Mouse (Mus musculus) heart, embryonic 16.5 days (tissue): ENCODE data around the gene Tnni3k. TPM values are rescaled to one million over a fixed set of nuclear protein-coding genes. Genes with fewer than 3 reads are reported as not detected.
A peak's percentile ranks its signal among the peaks of the same experiment; 100 is the strongest.

Experiments
- ATAC-seq: fragments of 200-750 bp; cut with Nextera tagmentation; replicated peaks from 2 replicates; pipeline ENCODE4 v1.8.0; 2017; ENCODE audit warnings: moderate number of reproducible peaks; ENCODE audit not compliant: insufficient read depth, low FRiP score; ENCODE audit errors: extremely low read depth
- H3K27ac ChIP-seq: fragments of 300-500 bp; sonication (generic); 2 replicates; pipeline ENCODE4 v1.5.1; 2014; ENCODE audit warnings: mild to moderate bottlenecking, low read length, control low read depth, moderate library complexity
- H3K27me3 ChIP-seq: fragments of 300-500 bp; sonication (generic); 2 replicates; pipeline ENCODE4 v1.6.1; 2014; ENCODE audit warnings: low read length, mixed read lengths; ENCODE audit not compliant: control insufficient read depth, insufficient read depth
- H3K36me3 ChIP-seq: fragments of 300-500 bp; sonication (generic); 2 replicates; pipeline ENCODE4 v1.6.1; 2014; ENCODE audit not compliant: control insufficient read depth, insufficient read depth
- H3K4me1 ChIP-seq: fragments of 300-500 bp; sonication (generic); 2 replicates; pipeline ENCODE4 v1.6.1; 2014; ENCODE audit warnings: low read length, mixed read lengths; ENCODE audit not compliant: control insufficient read depth, insufficient read depth
- H3K4me2 ChIP-seq: fragments of 300-500 bp; sonication (generic); 2 replicates; pipeline ENCODE4 v1.6.1; 2014; ENCODE audit warnings: low read depth, mild to moderate bottlenecking, control low read depth, low read length
- H3K4me3 ChIP-seq: fragments of 300-500 bp; sonication (generic); 2 replicates; pipeline ENCODE4 v1.5.1; 2014; ENCODE audit warnings: mild to moderate bottlenecking, control low read depth, low read length
- H3K9ac ChIP-seq: fragments of 300-500 bp; sonication (generic); 2 replicates; pipeline ENCODE4 v1.6.1; 2014; ENCODE audit warnings: low read length, control low read depth
- H3K9me3 ChIP-seq: fragments of 300-500 bp; sonication (generic); replicated peaks from 2 replicates; pipeline ENCODE4 v1.6.1; 2016; ENCODE audit warnings: low read length; ENCODE audit not compliant: control insufficient read depth
- whole genome bisulfite sequencing: fragments of 180-500 bp; shearing (Covaris S2); extraction: QIAGEN DNeasy Blood & Tissue Kit; methylation state at CpG from one replicate; pipeline ENCODE4 v1.1.7; 2014; 5-methylcytosine and 5-hydroxymethylcytosine counted together
- polyA plus RNA-seq: library from polyadenylated mRNA; unstranded; fragments of >200 nt; fragmentation: Nextera tagmentation; extraction: Ambion mirVana; gene quantifications from 2 replicates; pipeline ENCODE4 v1.2.1, GENCODE M21; 2015

Gene Tnni3k
- polyA plus RNA-seq, 1 experiment from 2014 or later: 72.5 TPM

GRCm38 (mm10) chr3:154879515-154879914 lies 175.7 kb downstream of the Tnni3k start:
- Histone ChIP-seq H3K27me3 (no peaks in the 10 kb centered on the region), H3K9ac (no peak overlapping the region), H3K9me3 (no peaks in the 10 kb centered on the region), H3K27ac (peak overlapping the region; percentile 58), H3K36me3 (no peaks in the 10 kb centered on the region), H3K4me1 (peaks cover 27% of the 10 kb centered on the region), H3K4me2 (no peak overlapping the region), H3K4me3 (no peak overlapping the region)
- no peak; the same call in 1 of the 2 replicates for ATAC-seq
- 27% methylated on average over 2 of the region's 2 CpGs for WGBS

- no peaks in the 10 kb centered on the region for H3K9me3 ChIP-seq
- peak overlapping the region; percentile 58 for H3K27ac ChIP-seq
- no peak overlapping the region for H3K4me3 ChIP-seq
- H3K27me3 ChIP-seq: no peaks in the 10 kb centered on the region
- H3K4me2 ChIP-seq: no peak overlapping the region
- no peaks in the 10 kb centered on the region for H3K36me3 ChIP-seq
- no peak overlapping the region for H3K9ac ChIP-seq
- WGBS: 66% methylated on average over 1 of the region's 1 CpGs
- H3K4me1 ChIP-seq: peaks cover 27% of the 10 kb centered on the region
- no peak for ATAC-seq
Observed at GRCm38 (mm10) chr3:154879080-154879479, 176.1 kb downstream of the Tnni3k start.

- no peak for ATAC-seq
- no peaks in the 10 kb centered on the region for H3K4me1 ChIP-seq
- H3K9me3 ChIP-seq: no peaks in the 10 kb centered on the region
- no peak overlapping the region for H3K4me2 ChIP-seq
- WGBS: 83% methylated on average over 4 of the region's 4 CpGs
- H3K4me3 ChIP-seq: no peak overlapping the region
- no peaks in the 10 kb centered on the region for H3K27me3 ChIP-seq
- H3K36me3 ChIP-seq: no peaks in the 10 kb centered on the region; the same call in 1 of the 2 replicates
- no peak overlapping the region for H3K9ac ChIP-seq
- no peak overlapping the region for H3K27ac ChIP-seq
Observed at GRCm38 (mm10) chr3:154868807-154869206, 186.4 kb downstream of the Tnni3k start.

GRCm38 (mm10) chr3:154861921-154862320 lies 193.3 kb downstream of the Tnni3k start:
- Histone ChIP-seq H3K9ac (no peak overlapping the region), H3K4me2 (no peak overlapping the region), H3K27me3 (no peaks in the 10 kb centered on the region), H3K36me3 (no peaks in the 10 kb centered on the region), H3K4me3 (no peak overlapping the region), H3K4me1 (no peaks in the 10 kb centered on the region), H3K27ac (no peak overlapping the region), H3K9me3 (no peaks in the 10 kb centered on the region)
- no peak for ATAC-seq
- 79% methylated on average over 6 of the region's 6 CpGs for WGBS

GRCm38 (mm10) chr3:154859721-154860120 lies 195.5 kb downstream of the Tnni3k start:
- no peak for ATAC-seq
- no peak overlapping the region for H3K4me3 ChIP-seq
- H3K4me2 ChIP-seq: no peak overlapping the region
- no peaks in the 10 kb centered on the region; the same call in 1 of the 2 replicates for H3K36me3 ChIP-seq
- 54% methylated on average over 3 of the region's 3 CpGs for WGBS
- no peaks in the 10 kb centered on the region for H3K27me3 ChIP-seq
- no peaks in the 10 kb centered on the region for H3K9me3 ChIP-seq
- no peak overlapping the region for H3K27ac ChIP-seq
- no peaks in the 10 kb centered on the region for H3K4me1 ChIP-seq
- no peak overlapping the region for H3K9ac ChIP-seq

- WGBS: 37% methylated on average over 6 of the region's 6 CpGs
- Histone ChIP-seq H3K4me3 (no peak overlapping the region), H3K9ac (no peak overlapping the region), H3K36me3 (no peaks in the 10 kb centered on the region; the same call in 1 of the 2 replicates), H3K27ac (no peak overlapping the region), H3K4me2 (no peak overlapping the region), H3K27me3 (no peaks in the 10 kb centered on the region), H3K4me1 (no peaks in the 10 kb centered on the region), H3K9me3 (no peaks in the 10 kb centered on the region)
- no peak for ATAC-seq
Observed at GRCm38 (mm10) chr3:154853257-154853656, 201.9 kb downstream of the Tnni3k start.

- Histone ChIP-seq H3K4me1 (no peaks in the 10 kb centered on the region), H3K4me2 (no peak overlapping the region), H3K27ac (no peak overlapping the region), H3K9me3 (no peaks in the 10 kb centered on the region), H3K4me3 (no peak overlapping the region), H3K9ac (no peak overlapping the region), H3K27me3 (no peaks in the 10 kb centered on the region), H3K36me3 (peaks cover 1% of the 10 kb centered on the region; the same call in 1 of the 2 replicates)
- ATAC-seq: no peak
- WGBS: 80% methylated on average over 3 of the region's 3 CpGs
Observed at GRCm38 (mm10) chr3:154852281-154852680, 202.9 kb downstream of the Tnni3k start.

GRCm38 (mm10) chr3:154842247-154842646 lies 213.0 kb downstream of the Tnni3k start:
- no peak overlapping the region for H3K27ac ChIP-seq
- no peak overlapping the region for H3K4me2 ChIP-seq
- H3K27me3 ChIP-seq: no peaks in the 10 kb centered on the region
- H3K9ac ChIP-seq: no peak overlapping the region
- no peak for ATAC-seq
- WGBS: 85% methylated on average over 7 of the region's 7 CpGs
- 0 out of 2 replicates have a peak, but pooled peaks cover under 1% of the 10 kb centered on the region for H3K36me3 ChIP-seq
- no peak overlapping the region for H3K4me3 ChIP-seq
- no peaks in the 10 kb centered on the region for H3K4me1 ChIP-seq
- no peaks in the 10 kb centered on the region for H3K9me3 ChIP-seq

GRCm38 (mm10) chr3:154841076-154841475 lies 214.1 kb downstream of the Tnni3k start:
- Histone ChIP-seq H3K4me2 (no peak overlapping the region), H3K27me3 (no peaks in the 10 kb centered on the region), H3K36me3 (no peaks in the 10 kb centered on the region), H3K9ac (no peak overlapping the region), H3K4me1 (no peaks in the 10 kb centered on the region), H3K9me3 (no peaks in the 10 kb centered on the region), H3K4me3 (no peak overlapping the region), H3K27ac (no peak overlapping the region)
- no peak for ATAC-seq
- WGBS: 40% methylated on average over 1 of the region's 1 CpGs
